Mouse (Mus musculus) ES-E14 (cell line): ENCODE measurements around the gene Prrt1.

Experiments
- CHD2 ChIP-seq: IDR thresholded peaks from 2 replicates; pipeline ENCODE4 v1.6.1; 2014; ENCODE audit warnings: mild to moderate bottlenecking, low read depth, low read length, inconsistent platforms
- HCFC1 ChIP-seq: IDR thresholded peaks from 2 replicates; pipeline ENCODE4 v1.6.1; 2012; ENCODE audit warnings: low read length, inconsistent platforms, borderline replicate concordance; ENCODE audit not compliant: insufficient read depth
- MAFK ChIP-seq: IDR thresholded peaks from 2 replicates; pipeline ENCODE4 v1.6.1; 2014; ENCODE audit warnings: mild to moderate bottlenecking, low read depth, low read length, inconsistent platforms; ENCODE audit not compliant: insufficient read depth
- ZC3H11A ChIP-seq: IDR thresholded peaks from 2 replicates; pipeline ENCODE4 v1.6.1; 2012; ENCODE audit warnings: low read depth, mild to moderate bottlenecking, inconsistent platforms, low read length, borderline replicate concordance
- ZNF384 ChIP-seq: IDR thresholded peaks from 2 replicates; pipeline ENCODE4 v1.6.1; 2012; ENCODE audit warnings: low read depth, low read length, inconsistent platforms

DNA sequence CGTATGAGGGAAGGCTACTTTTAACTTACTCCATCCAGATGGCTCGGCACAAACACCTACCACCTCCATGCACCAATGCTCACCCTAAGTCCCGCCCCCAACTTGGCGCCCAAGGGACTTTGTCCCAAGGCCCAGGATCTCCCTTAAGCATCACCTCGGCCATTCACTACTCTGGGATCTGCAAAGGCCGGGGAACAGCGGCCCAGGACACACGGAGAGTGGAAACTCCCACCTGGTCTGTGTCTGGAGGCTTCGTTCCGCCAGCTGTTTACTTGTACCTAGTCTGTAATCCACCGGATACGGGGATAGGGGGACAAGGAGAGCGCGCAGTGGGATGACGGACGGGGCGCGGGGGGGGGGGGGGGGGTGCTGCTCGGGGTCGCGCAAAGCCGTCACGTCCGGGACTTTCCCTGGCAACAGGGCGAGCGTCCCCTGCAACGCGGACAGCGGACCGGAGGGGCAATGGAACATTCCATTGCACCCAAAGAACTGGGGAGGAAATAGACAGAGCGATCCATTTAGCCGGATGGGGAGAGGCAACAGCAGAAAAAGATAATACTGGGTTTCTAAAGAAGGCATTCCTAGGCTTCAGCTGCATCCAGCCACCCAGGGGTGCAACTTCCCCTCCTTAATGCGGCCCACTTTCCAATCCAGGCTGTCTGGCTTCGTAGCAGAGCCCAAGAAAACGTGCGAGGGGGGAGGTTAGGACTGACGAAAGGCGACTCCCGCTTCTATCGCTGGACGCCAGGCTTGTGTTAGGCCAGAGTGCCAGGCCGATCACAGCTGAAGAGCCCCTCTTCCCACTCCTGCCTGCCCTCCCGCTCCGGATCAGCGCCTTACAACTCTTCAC is 2.0 kb upstream of the Prrt1 start:
- no peak for TF ChIP-seq MAFK
- no peak for TF ChIP-seq ZC3H11A
- no peak; the same call in 1 of the 2 replicates for TF ChIP-seq HCFC1
- no peak for TF ChIP-seq CHD2
- no peak for TF ChIP-seq ZNF384
